Mouse (Mus musculus) MEL (cell line): ENCODE measurements around the gene C2cd2. TPM values are rescaled to one million over a fixed set of nuclear protein-coding genes. Genes with fewer than 3 reads are reported as not detected.

Experiments
- DNase-seq: peaks from one replicate; pipeline ENCODE4 v3.0.0; 2011; ENCODE audit warnings: low read depth, low spot score
- H3K27ac ChIP-seq: 2 replicates; pipeline ENCODE4 v1.5.1; 2012; ENCODE audit warnings: low read depth, mild to moderate bottlenecking, control low read depth, low read length, moderate library complexity; ENCODE audit not compliant: control insufficient read depth
- H3K27me3 ChIP-seq, 2 experiments: fragments of 150-350 bp in 1 of 2; sonication (generic) in 1 of 2; 2 replicates each; pipeline ENCODE4 v1.6.1; 2012; ENCODE audit warnings: low read length in 2 of 2, mild to moderate bottlenecking in 2 of 2, improper control_type of control experiment in 1 of 2, moderate library complexity in 1 of 2; ENCODE audit not compliant: insufficient read depth in 2 of 2, control insufficient read depth in 1 of 2
- H3K36me3 ChIP-seq, 2 experiments: 2 replicates each; pipeline ENCODE4 v1.6.1; 2012 to 2014; ENCODE audit warnings: low read length in 2 of 2, improper control_type of control experiment in 1 of 2, inconsistent platforms in 1 of 2, mild to moderate bottlenecking in 1 of 2; ENCODE audit not compliant: insufficient read depth in 2 of 2, control insufficient read depth in 1 of 2
- H3K4me1 ChIP-seq, 2 experiments: fragments of 150-350 bp in 1 of 2; sonication (generic) in 1 of 2; 2 replicates each; pipeline ENCODE4 v1.6.1; 2012; ENCODE audit warnings: low read length in 2 of 2, improper control_type of control experiment in 1 of 2, mild to moderate bottlenecking in 1 of 2; ENCODE audit not compliant: insufficient read depth in 2 of 2, control insufficient read depth in 1 of 2
- H3K4me3 ChIP-seq, 2 experiments: fragments of 150-350 bp in 1 of 2; sonication (generic) in 1 of 2; 2 replicates each; pipeline ENCODE4 v1.5.1; 2012; ENCODE audit warnings: low read depth in 2 of 2, low read length in 2 of 2, mild to moderate bottlenecking in 2 of 2, moderate library complexity in 2 of 2, control low read depth in 1 of 2, improper control_type of control experiment in 1 of 2; ENCODE audit not compliant: control insufficient read depth in 1 of 2, insufficient read depth in 1 of 2
- H3K79me2 ChIP-seq: 2 replicates; pipeline ENCODE4 v1.6.1; 2012; ENCODE audit warnings: mild to moderate bottlenecking, low read length, moderate library complexity; ENCODE audit not compliant: control insufficient read depth, poor library complexity, insufficient read depth
- H3K9ac ChIP-seq: 2 replicates; pipeline ENCODE4 v1.6.1; 2012; ENCODE audit warnings: low read depth, mild to moderate bottlenecking, control low read depth, low read length, moderate library complexity; ENCODE audit not compliant: control insufficient read depth, poor library complexity, severe bottlenecking
- H3K9me3 ChIP-seq: fragments of 150-350 bp; sonication (generic); replicated peaks from 2 replicates; pipeline ENCODE4 v1.6.1; 2012; ENCODE audit warnings: mild to moderate bottlenecking, low read length, improper control_type of control experiment, moderate library complexity; ENCODE audit not compliant: insufficient read depth
- BHLHE40 ChIP-seq: IDR thresholded peaks from 2 replicates; pipeline ENCODE4 v1.6.1; 2012; ENCODE audit warnings: low read depth, mild to moderate bottlenecking, inconsistent platforms, low read length, improper control_type of control experiment, borderline replicate concordance
- CHD1 ChIP-seq: IDR thresholded peaks from 2 replicates; pipeline ENCODE4 v1.6.1; 2012; ENCODE audit warnings: low read depth, mild to moderate bottlenecking, inconsistent platforms, low read length, improper control_type of control experiment
- CHD2 ChIP-seq: IDR thresholded peaks from 2 replicates; pipeline ENCODE4 v1.6.1; 2011; ENCODE audit warnings: low read length, improper control_type of control experiment
- CTCF ChIP-seq, 3 experiments: IDR thresholded peaks in 2 of 3; conservative IDR thresholded peaks in 1 of 3; 2 replicates each; pipeline ENCODE4 v1.5.1; 2011 to 2012; ENCODE audit warnings: low read length in 3 of 3, low read depth in 2 of 3, mild to moderate bottlenecking in 2 of 3, improper control_type of control experiment in 1 of 3, inconsistent platforms in 1 of 3, mixed read lengths in 1 of 3, moderate library complexity in 1 of 3; ENCODE audit not compliant: control insufficient read depth in 1 of 3, insufficient read depth in 1 of 3, poor library complexity in 1 of 3, severe bottlenecking in 1 of 3
- E2F4 ChIP-seq: IDR thresholded peaks from 2 replicates; pipeline ENCODE4 v1.6.1; 2011; ENCODE audit warnings: low read depth, low read length, improper control_type of control experiment, borderline replicate concordance
- ELF1 ChIP-seq: IDR thresholded peaks from 2 replicates; pipeline ENCODE4 v1.6.1; 2014; ENCODE audit warnings: low read depth, mild to moderate bottlenecking, inconsistent platforms, low read length, improper control_type of control experiment, moderate library complexity
- EP300 ChIP-seq, 2 experiments: IDR thresholded peaks; 2 replicates each; pipeline ENCODE4 v1.6.1; 2011; ENCODE audit warnings: improper control_type of control experiment in 2 of 2, low read length in 2 of 2, low read depth in 1 of 2, mild to moderate bottlenecking in 1 of 2
- ETS1 ChIP-seq: IDR thresholded peaks from 2 replicates; pipeline ENCODE4 v1.6.1; 2012; ENCODE audit warnings: low read depth, mild to moderate bottlenecking, inconsistent platforms, low read length, improper control_type of control experiment, moderate library complexity
- GATA1 ChIP-seq: IDR thresholded peaks from 2 replicates; pipeline ENCODE4 v1.6.1; 2011; ENCODE audit warnings: low read depth, low read length, improper control_type of control experiment
- HCFC1 ChIP-seq: IDR thresholded peaks from 2 replicates; pipeline ENCODE4 v1.6.1; 2012; ENCODE audit warnings: low read depth, mild to moderate bottlenecking, inconsistent platforms, low read length, improper control_type of control experiment, moderate library complexity
- JUND ChIP-seq: IDR thresholded peaks from 2 replicates; pipeline ENCODE4 v1.6.1; 2011; ENCODE audit warnings: low read depth, mild to moderate bottlenecking, improper control_type of control experiment, low read length
- KAT2A ChIP-seq: conservative IDR thresholded peaks from 2 replicates; pipeline ENCODE4 v1.6.1; 2012; ENCODE audit warnings: low read depth, low read length, improper control_type of control experiment, inconsistent platforms
- MAX ChIP-seq: IDR thresholded peaks from 2 replicates; pipeline ENCODE4 v1.6.1; 2011; ENCODE audit warnings: low read length, improper control_type of control experiment
- MAZ ChIP-seq: IDR thresholded peaks from 2 replicates; pipeline ENCODE4 v1.6.1; 2012; ENCODE audit warnings: low read depth, mild to moderate bottlenecking, inconsistent platforms, low read length, improper control_type of control experiment
- MXI1 ChIP-seq: IDR thresholded peaks from 2 replicates; pipeline ENCODE4 v1.6.1; 2011; ENCODE audit warnings: mild to moderate bottlenecking, low read depth, low read length, improper control_type of control experiment
- MYB ChIP-seq: IDR thresholded peaks from 2 replicates; pipeline ENCODE4 v1.6.1; 2011; ENCODE audit warnings: mild to moderate bottlenecking, low read depth, low read length, improper control_type of control experiment
- MYC ChIP-seq: IDR thresholded peaks from 2 replicates; pipeline ENCODE4 v1.6.1; 2011; ENCODE audit warnings: low read depth, mild to moderate bottlenecking, low read length, improper control_type of control experiment, moderate library complexity
- NELFE ChIP-seq: IDR thresholded peaks from 2 replicates; pipeline ENCODE4 v1.6.1; 2011; ENCODE audit warnings: low read depth, low read length, improper control_type of control experiment
- NRF1 ChIP-seq: IDR thresholded peaks from 2 replicates; pipeline ENCODE4 v1.6.1; 2014; ENCODE audit warnings: low read depth, mild to moderate bottlenecking, inconsistent platforms, low read length, improper control_type of control experiment, moderate library complexity; ENCODE audit not compliant: poor library complexity, insufficient read depth, severe bottlenecking
- POLR2A ChIP-seq, 2 experiments: IDR thresholded peaks; 2 replicates each; pipeline ENCODE4 v1.6.1; 2011 to 2012; ENCODE audit warnings: low read length in 2 of 2, mild to moderate bottlenecking in 2 of 2, control low read depth in 1 of 2, improper control_type of control experiment in 1 of 2, low read depth in 1 of 2, moderate library complexity in 1 of 2; ENCODE audit not compliant: control insufficient read depth in 1 of 2, insufficient read depth in 1 of 2, poor library complexity in 1 of 2
- POLR2AphosphoS2 ChIP-seq: IDR thresholded peaks from 2 replicates; pipeline ENCODE4 v1.6.1; 2011; ENCODE audit warnings: low read length, improper control_type of control experiment
- POLR2AphosphoS5 ChIP-seq: IDR thresholded peaks from 2 replicates; pipeline ENCODE4 v1.6.1; 2012; ENCODE audit warnings: low read depth, borderline replicate concordance, mild to moderate bottlenecking, inconsistent platforms, low read length, moderate library complexity, mixed read lengths
- RAD21 ChIP-seq: IDR thresholded peaks from 2 replicates; pipeline ENCODE4 v1.6.1; 2011; ENCODE audit warnings: mild to moderate bottlenecking, low read depth, low read length, improper control_type of control experiment
- RCOR1 ChIP-seq: IDR thresholded peaks from 2 replicates; pipeline ENCODE4 v1.6.1; 2012; ENCODE audit warnings: low read depth, mild to moderate bottlenecking, inconsistent platforms, low read length, improper control_type of control experiment
- SIN3A ChIP-seq: IDR thresholded peaks from 2 replicates; pipeline ENCODE4 v1.6.1; 2012; ENCODE audit warnings: low read length, improper control_type of control experiment, inconsistent platforms
- SMC3 ChIP-seq: IDR thresholded peaks from 2 replicates; pipeline ENCODE4 v1.6.1; 2011; ENCODE audit warnings: low read depth, low read length, improper control_type of control experiment
- TAL1 ChIP-seq: IDR thresholded peaks from 2 replicates; pipeline ENCODE4 v1.6.1; 2012; ENCODE audit warnings: mild to moderate bottlenecking, inconsistent platforms, low read length, moderate library complexity, mixed read lengths
- TBP ChIP-seq: IDR thresholded peaks from 2 replicates; pipeline ENCODE4 v1.8.0; 2011; ENCODE audit warnings: low read depth, low read length, improper control_type of control experiment
- TCF12 ChIP-seq: IDR thresholded peaks from 2 replicates; pipeline ENCODE4 v1.6.1; 2014; ENCODE audit warnings: low read depth, mild to moderate bottlenecking, inconsistent platforms, low read length, improper control_type of control experiment, moderate library complexity
- UBTF ChIP-seq: IDR thresholded peaks from 2 replicates; pipeline ENCODE4 v1.6.1; 2012; ENCODE audit warnings: low read depth, mild to moderate bottlenecking, inconsistent platforms, low read length, improper control_type of control experiment, moderate library complexity, borderline replicate concordance; ENCODE audit not compliant: insufficient read depth
- USF2 ChIP-seq, 2 experiments: IDR thresholded peaks; 2 replicates each; pipeline ENCODE4 v1.6.1; 2011 to 2012; ENCODE audit warnings: improper control_type of control experiment in 2 of 2, low read length in 2 of 2, borderline replicate concordance in 1 of 2, inconsistent platforms in 1 of 2, low read depth in 1 of 2, mild to moderate bottlenecking in 1 of 2; ENCODE audit not compliant: insufficient read depth in 1 of 2
- ZC3H11A ChIP-seq: IDR thresholded peaks from 2 replicates; pipeline ENCODE4 v1.6.1; 2012; ENCODE audit warnings: low read depth, mild to moderate bottlenecking, inconsistent platforms, low read length, improper control_type of control experiment
- ZKSCAN1 ChIP-seq: IDR thresholded peaks from 2 replicates; pipeline ENCODE4 v1.6.1; 2012; ENCODE audit warnings: low read depth, mild to moderate bottlenecking, inconsistent platforms, low read length, improper control_type of control experiment, moderate library complexity
- ZMIZ1 ChIP-seq: IDR thresholded peaks from 2 replicates; pipeline ENCODE4 v1.6.1; 2012; ENCODE audit warnings: low read depth, mild to moderate bottlenecking, inconsistent platforms, low read length, improper control_type of control experiment, moderate library complexity
- ZNF384 ChIP-seq: IDR thresholded peaks from 2 replicates; pipeline ENCODE4 v1.6.1; 2012; ENCODE audit warnings: low read depth, mild to moderate bottlenecking, inconsistent platforms, low read length, improper control_type of control experiment
- polyA plus RNA-seq, 2 experiments: library from polyadenylated mRNA; stranded (reverse) in 1 of 2; unstranded in 1 of 2; fragments of >175 nt in 1 of 2; fragments of >200 nt in 1 of 2; gene quantifications; 2 replicates each; pipeline versions ENCODE4 v1.2.1 to v1.2.4; 2012; ENCODE audit warnings: low replicate concordance in 2 of 2, low read depth in 1 of 2; ENCODE audit not compliant: insufficient read length in 2 of 2, insufficient read depth in 1 of 2, missing spikeins in 1 of 2
- total RNA-seq: library from RNA; depleted of rRNA; stranded (reverse); fragments of 300-350 nt; gene quantifications from 2 replicates; pipeline ENCODE4 v1.2.3, GENCODE M21; 2012; rRNA removed

C2cd2 gene
- total RNA-seq (8.9 and 12.4 TPM in 2 replicates), polyA plus RNA-seq (10 to 100 TPM in 1 of 2 experiments, not detected in 1; 20.7 TPM)

- Histone ChIP-seq H3K4me1 (peaks cover 20 to 40% of the 10 kb centered on the region in 2 experiments), H3K9ac (peak within 1 kb of the TSS; percentile 86), H3K27me3 (no peaks in the 10 kb centered on the region), H3K79me2 (peaks cover 9% of the 10 kb centered on the region), H3K36me3 (peaks cover 0 to 47% of the 10 kb centered on the region in 2 experiments; a peak in 2 of 4 replicates), H3K9me3 (no peaks in the 10 kb centered on the region), H3K4me3 (peak within 1 kb of the TSS; percentile 70 to 79), H3K27ac (peak within 1 kb of the TSS; percentile 60)
- DNase-seq = peak; percentile 96
- no peak for TF ChIP-seq TAL1
- TF ChIP-seq CTCF (IDR thresholded peaks at IDR 0.05 in 2 of 3, conservative IDR thresholded peaks at IDR 0.05 in 1 of 3; ENCODE audit: control insufficient read depth in 1 of 3, insufficient read depth in 1 of 3, low read depth in 2 of 3, low read length in 3 of 3, poor library complexity in 1 of 3, severe bottlenecking in 1 of 3) = no peak
- no peak for TF ChIP-seq ZKSCAN1
- TF ChIP-seq POLR2AphosphoS2 = peak; percentile 77
- TF ChIP-seq POLR2AphosphoS5 = no peak
- TF ChIP-seq GATA1 = no peak
- TF ChIP-seq USF2 (IDR thresholded peaks at IDR 0.05; ENCODE audit: borderline replicate concordance in 1 of 2, insufficient read depth in 1 of 2, low read depth in 1 of 2, low read length in 2 of 2) = 0 out of 4 replicates have a peak, but pooled peaks of 1 of the 2 experiments have one; percentile 40
- peak; percentile 18; the same call in 1 of the 2 replicates for TF ChIP-seq ELF1
- TF ChIP-seq UBTF = no peak
- TF ChIP-seq NELFE = peak; percentile 98
- peak; percentile 73 for TF ChIP-seq ZNF384
- TF ChIP-seq HCFC1 = peak; percentile 87
- no peak for TF ChIP-seq E2F4
- peak; percentile 29 for TF ChIP-seq TCF12
- TF ChIP-seq MAZ = peak; percentile 62; the same call in 1 of the 2 replicates
- TF ChIP-seq ZMIZ1 = peak; percentile 91
- TF ChIP-seq POLR2A (IDR thresholded peaks at IDR 0.05; ENCODE audit: control insufficient read depth in 1 of 2, insufficient read depth in 1 of 2, low read depth in 1 of 2, low read length in 2 of 2, poor library complexity in 1 of 2) = peak; percentile 73 to 89
- 0 out of 2 replicates have a peak, but pooled peaks have one; percentile 8 for TF ChIP-seq SMC3
- TF ChIP-seq MAX = peak; percentile 86
- peak; percentile 95 for TF ChIP-seq NRF1
- TF ChIP-seq MYC = peak; percentile 67
- TF ChIP-seq BHLHE40 = peak; percentile 97
- TF ChIP-seq EP300 (IDR thresholded peaks at IDR 0.05; ENCODE audit: low read depth in 1 of 2, low read length in 2 of 2) = no peak
- peak; percentile 70 for TF ChIP-seq KAT2A
- TF ChIP-seq ZC3H11A = no peak
- no peak for TF ChIP-seq RCOR1
- TF ChIP-seq MYB = no peak
- no peak for TF ChIP-seq RAD21
- peak; percentile 89 for TF ChIP-seq ETS1
- no peak for TF ChIP-seq CHD2
- TF ChIP-seq CHD1 = peak; percentile 38; the same call in 1 of the 2 replicates
- peak; percentile 34 for TF ChIP-seq TBP
- TF ChIP-seq JUND = no peak
- TF ChIP-seq SIN3A = peak; percentile 69
- peak; percentile 76 for TF ChIP-seq MXI1
Observed at GRCm38 (mm10) chr16:97962151-97962948, at the start of gene C2cd2, which contains the start of gene Zbtb21. Gene C2cd2 (minus strand): TSS chr16:97962598. Gene Zbtb21 (minus strand): TSS chr16:97962622.
